Mouse (Mus musculus) testis, adult 2 months (tissue): ENCODE measurements around the gene Ppp1r12c.

Experiments used
- CTCF ChIP-seq: fragments of 200-500 bp; IDR thresholded peaks from 2 replicates; pipeline ENCODE4 v1.5.1; 2012; ENCODE audit warnings: low read depth, mild to moderate bottlenecking, inconsistent platforms, low read length, moderate library complexity; ENCODE audit not compliant: control insufficient read depth, insufficient read depth, insufficient replicate concordance
- POLR2A ChIP-seq: fragments of 200-500 bp; IDR thresholded peaks from 2 replicates; pipeline ENCODE4 v1.6.1; 2012; ENCODE audit warnings: low read depth, mild to moderate bottlenecking, inconsistent platforms, low read length, moderate library complexity; ENCODE audit not compliant: control insufficient read depth

DNA sequence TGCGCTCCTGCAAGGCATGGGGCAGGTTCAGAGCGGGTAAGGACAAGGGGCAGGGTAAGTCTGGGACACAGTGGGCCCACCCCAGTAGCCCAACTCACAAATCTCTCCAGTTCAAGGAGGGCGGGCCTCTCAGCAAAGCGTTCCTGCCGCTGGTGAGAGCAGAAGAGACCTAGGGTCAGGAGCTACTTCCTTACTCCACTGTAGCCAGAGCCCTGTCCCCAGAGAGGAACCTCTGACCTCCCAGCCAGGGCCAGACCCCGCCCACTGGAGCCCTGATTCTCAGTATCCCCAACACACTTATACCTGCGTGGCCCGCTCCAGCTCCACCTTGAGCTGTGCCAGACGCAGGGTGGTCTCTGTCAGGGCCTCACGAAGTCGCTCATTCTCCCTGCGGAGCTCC lies 19.2 kb downstream of the Ppp1r12c start:
- TF ChIP-seq CTCF (no peak), POLR2A (no peak)
